Mouse (Mus musculus) kidney, adult 2 months (tissue): Measurements from ENCODE around the gene Gm7995. TPM values are rescaled to one million over a fixed set of nuclear protein-coding genes. Genes with fewer than 3 reads are reported as not detected.
"Not testable (repeated sequence)": the region's sequence is repeated elsewhere in the genome, so short reads cannot be mapped to it uniquely, and the experiment has no call there.

Source experiments
- DNase-seq: peaks from one replicate; pipeline ENCODE4 v3.0.0; 2021
- H3K27ac ChIP-seq: fragments of 200-500 bp; 2 replicates; pipeline ENCODE4 v1.5.1; 2012; ENCODE audit warnings: low read depth, low read length, control low read depth, inconsistent platforms; ENCODE audit not compliant: insufficient read depth
- H3K27me3 ChIP-seq: fragments of 200-500 bp; replicated peaks from 2 replicates; pipeline ENCODE4 v1.6.1; 2012; ENCODE audit warnings: mild to moderate bottlenecking, moderate library complexity, low read length, inconsistent platforms; ENCODE audit not compliant: control insufficient read depth, insufficient read depth
- H3K36me3 ChIP-seq: fragments of 200-500 bp; 2 replicates; pipeline ENCODE4 v1.6.1; 2012; ENCODE audit warnings: mild to moderate bottlenecking, moderate library complexity, low read length, inconsistent platforms; ENCODE audit not compliant: control insufficient read depth, insufficient read depth
- H3K4me1 ChIP-seq: fragments of 200-500 bp; 2 replicates; pipeline ENCODE4 v1.6.1; 2011; ENCODE audit warnings: low read length; ENCODE audit not compliant: control insufficient read depth, insufficient read depth
- H3K4me3 ChIP-seq: fragments of 200-500 bp; 2 replicates; pipeline ENCODE4 v1.5.1; 2011; ENCODE audit warnings: mild to moderate bottlenecking, low read depth, low read length, control low read depth; ENCODE audit not compliant: insufficient read depth
- WGBS: fragments of 180-500 bp; shearing (Covaris S2); methylation state at CpG from one replicate; pipeline ENCODE4 v1.1.7; 2018; 5-methylcytosine and 5-hydroxymethylcytosine counted together
- polyA plus RNA-seq: library from polyadenylated mRNA; depleted of rRNA; stranded (reverse); fragments of >200 nt; gene quantifications from 2 replicates; pipeline ENCODE4 v1.2.3, GENCODE M21; 2012; rRNA removed

Gm7995 gene
- not detected in 2 replicates for polyA plus RNA-seq

DNA sequence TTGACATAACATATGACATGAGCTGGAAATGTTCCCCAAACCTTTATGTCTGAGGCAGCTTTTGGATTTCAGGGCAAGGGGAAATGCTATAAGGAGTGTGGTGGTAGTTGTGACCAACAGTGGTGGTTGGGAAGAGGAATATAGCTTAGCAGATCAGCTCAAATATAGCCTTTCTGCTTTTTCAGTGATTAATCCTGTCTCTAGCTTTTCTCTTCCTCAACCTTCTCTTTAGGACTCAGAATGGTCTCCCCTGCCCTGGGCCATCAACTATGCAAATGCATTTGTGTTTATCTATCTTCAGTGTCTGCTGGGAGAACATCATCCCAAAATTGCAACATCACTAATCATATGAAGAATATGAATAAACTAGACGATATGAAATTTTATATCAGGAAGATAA, at the start of gene Gm7995:
TSS of gene Gm7995 (plus strand) at position 301 of the 400 bp plus-strand sequence.
- H3K4me1 ChIP-seq, H3K36me3 ChIP-seq, H3K4me3 ChIP-seq, DNase-seq, H3K27me3 ChIP-seq, H3K27ac ChIP-seq: not testable (repeated sequence)
- no CpG with 5 or more reads among the region's 1 CpGs for WGBS

DNA sequence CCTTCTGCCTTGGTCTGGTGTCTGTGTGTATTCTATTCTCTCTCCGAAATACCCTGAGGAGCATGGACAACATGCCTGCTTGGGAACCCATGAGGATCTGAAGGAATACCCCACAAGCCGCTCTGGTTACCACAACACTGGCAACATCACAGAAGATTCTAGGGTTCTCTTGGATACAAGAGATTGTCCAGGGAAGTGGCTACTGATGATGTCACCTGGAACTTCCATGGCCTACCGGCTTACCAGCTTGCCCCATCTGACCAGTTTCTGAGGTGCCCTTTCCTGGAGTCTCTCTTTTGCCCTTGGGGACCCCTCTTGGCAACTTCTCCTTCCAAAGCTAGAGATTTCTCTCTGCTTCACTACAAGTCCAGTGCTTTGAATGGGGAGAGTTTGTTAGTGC, 12.8 kb upstream of the Gm7995 start, which contains the start of gene Gm9611:
TSS of gene Gm9611 (minus strand) at position 101 of the 400 bp plus-strand sequence.
- not testable (repeated sequence) for DNase-seq, H3K36me3 ChIP-seq, H3K4me1 ChIP-seq, H3K27ac ChIP-seq, H3K27me3 ChIP-seq, H3K4me3 ChIP-seq
- 100% methylated on average over 1 of the region's 3 CpGs for WGBS

Other genes starting within 250 kb of the Gm7995 start
- gene Gm7951, start 192.8 kb upstream of the Gm7995 start, polyA plus RNA-seq: not detected in 2 replicates
- not detected in 2 replicates for gene Gm17027, start 147.6 kb upstream of the Gm7995 start, polyA plus RNA-seq
- not detected in 2 replicates for gene Gm3573, start 119.4 kb upstream of the Gm7995 start, polyA plus RNA-seq
- gene Gm17026, start 50.2 kb upstream of the Gm7995 start, polyA plus RNA-seq: not detected in 2 replicates
- gene Gm9611, start 12.9 kb upstream of the Gm7995 start, polyA plus RNA-seq: not detected in 2 replicates
- not detected in 2 replicates for gene Gm8005, start 129.5 kb downstream of the Gm7995 start, polyA plus RNA-seq
- not detected in 2 replicates for gene Gm8011, start 153.7 kb downstream of the Gm7995 start, polyA plus RNA-seq
- gene Gm8020, start 192.1 kb downstream of the Gm7995 start, polyA plus RNA-seq: not detected in 2 replicates
- 0.19 and 0.22 TPM in 2 replicates for gene Gm8024, start 214.1 kb downstream of the Gm7995 start, polyA plus RNA-seq